26 mouse cellular contexts compared by ENCODE assay signal in genomic region chr17:73599923-73600322, GRCm38 (mm10).
A peak's percentile ranks its signal among the peaks of the same experiment; 100 is the strongest.
DNase-seq lines count a peak whose midpoint lies in the region; ATAC-seq and TF ChIP-seq lines count a peak whose summit lies in the region.
"Had no signal": no experiment of that assay in that cellular context is flagged by ENCODE, and none has a peak within 500 bp of the region (broad histone marks: within the 10 kb centered on the region; RNA-seq: fewer than 3 reads in every experiment).

No protein-coding gene starts in this region.

- 45% methylated on average over 6 of the region's 6 CpGs for WGBS in hindbrain, postnatal 0 days
- WGBS in hindbrain, embryonic 12.5 days: 62% methylated on average over 6 of the region's 6 CpGs
- 61% methylated on average over 6 of the region's 6 CpGs for WGBS in neural tube, embryonic 13.5 days

- no peak overlapping the region for H3K9ac ChIP-seq in hindbrain, postnatal 0 days (replicated peaks; ENCODE audit: low read length)
- H3K9ac ChIP-seq in hindbrain, embryonic 12.5 days: no peak overlapping the region
- no peak overlapping the region for H3K9ac ChIP-seq in neural tube, embryonic 13.5 days
- H3K9ac ChIP-seq: embryonic facial prominence, embryonic 15.5 days; forebrain, embryonic 12.5 days; forebrain, postnatal 0 days; heart, embryonic 12.5 days; liver, embryonic 14.5 days had no signal

- TF ChIP-seq CTCF in hindbrain, postnatal 0 days (IDR thresholded peaks at IDR 0.05; ENCODE audit: low read depth): no peak

- peak; percentile 73 for ATAC-seq in hindbrain, postnatal 0 days
- no peak for ATAC-seq in hindbrain, embryonic 12.5 days (ENCODE audit: low FRiP score)
- ATAC-seq in neural tube, embryonic 13.5 days (ENCODE audit: low read depth): no peak
- ATAC-seq: forebrain, postnatal 0 days; intestine, embryonic 16.5 days had no signal

- peaks cover 8% of the 10 kb centered on the region; the same call in 1 of the 2 replicates for H3K4me1 ChIP-seq in hindbrain, postnatal 0 days (ENCODE audit: insufficient read depth, low read length)
- 0 out of 2 replicates have a peak, but pooled peaks cover 4% of the 10 kb centered on the region for H3K4me1 ChIP-seq in hindbrain, embryonic 12.5 days
- H3K4me1 ChIP-seq in neural tube, embryonic 13.5 days (replicated peaks): peaks cover 21% of the 10 kb centered on the region
- H3K4me1 ChIP-seq: embryonic facial prominence, embryonic 15.5 days; forebrain, embryonic 12.5 days had no signal

- H3K36me3 ChIP-seq in hindbrain, postnatal 0 days (ENCODE audit: insufficient read depth, low read length): no peaks in the 10 kb centered on the region
- no peaks in the 10 kb centered on the region for H3K36me3 ChIP-seq in hindbrain, embryonic 12.5 days
- no peaks in the 10 kb centered on the region for H3K36me3 ChIP-seq in neural tube, embryonic 13.5 days
- H3K36me3 ChIP-seq: embryonic facial prominence, embryonic 15.5 days; forebrain, embryonic 12.5 days; G1E; heart, embryonic 12.5 days had no signal

- H3K27ac ChIP-seq in hindbrain, postnatal 0 days: no peak overlapping the region
- H3K27ac ChIP-seq in hindbrain, embryonic 12.5 days: no peak overlapping the region
- 0 out of 2 replicates have a peak overlapping the region, but pooled peaks have one; percentile 14 for H3K27ac ChIP-seq in neural tube, embryonic 13.5 days (replicated peaks)
- H3K27ac ChIP-seq: embryonic facial prominence, embryonic 15.5 days; forebrain, embryonic 12.5 days; heart, adult 2 months; liver, embryonic 14.5 days; macrophage had no signal

- H3K4me3 ChIP-seq in hindbrain, postnatal 0 days (ENCODE audit: low read length): no peak overlapping the region
- H3K4me3 ChIP-seq in hindbrain, embryonic 12.5 days: no peak overlapping the region
- no peak overlapping the region for H3K4me3 ChIP-seq in neural tube, embryonic 13.5 days
- H3K4me3 ChIP-seq: embryonic facial prominence, embryonic 15.5 days; forebrain, embryonic 12.5 days; heart, adult 2 months; heart, embryonic 12.5 days had no signal

- no peaks in the 10 kb centered on the region for H3K9me3 ChIP-seq in hindbrain, postnatal 0 days (ENCODE audit: low read length)
- H3K9me3 ChIP-seq in hindbrain, embryonic 12.5 days (replicated peaks): no peaks in the 10 kb centered on the region
- H3K9me3 ChIP-seq in neural tube, embryonic 13.5 days: no peaks in the 10 kb centered on the region
- H3K9me3 ChIP-seq: embryonic facial prominence, embryonic 15.5 days; forebrain, embryonic 12.5 days; heart, embryonic 12.5 days had no signal

- H3K4me2 ChIP-seq in hindbrain, postnatal 0 days (ENCODE audit: low read depth, low read length): no peak overlapping the region
- no peak overlapping the region for H3K4me2 ChIP-seq in hindbrain, embryonic 12.5 days (replicated peaks)
- no peak overlapping the region for H3K4me2 ChIP-seq in neural tube, embryonic 13.5 days
- H3K4me2 ChIP-seq: embryonic facial prominence, embryonic 15.5 days; forebrain, embryonic 12.5 days; heart, embryonic 12.5 days had no signal

- peak; percentile 18 to 30 for DNase-seq in cerebellum, postnatal 14 days
- no peak for DNase-seq in cerebellum, adult 11 months
- peak; percentile 74 for DNase-seq in hindbrain, postnatal 0 days (ENCODE audit: low spot score)
- no peak for DNase-seq in neural tube, embryonic 10.5 days (ENCODE audit: extremely low spot score, low spot score)
- DNase-seq in urinary bladder, postnatal 14 days (ENCODE audit: low spot score): no peak
- DNase-seq: adrenal gland, adult 8-10 months; cerebellum, adult 9-10 months; forebrain, postnatal 0 days; heart, adult 2 months; heart, postnatal 4 days; kidney, adult 9 months; kidney, postnatal 10 days; layer of hippocampus, postnatal 36 days; liver; lung, adult 2 months; lung, postnatal 10 days; thymus, adult 2 months had no signal

- H3K27me3 ChIP-seq in hindbrain, postnatal 0 days (ENCODE audit: insufficient read depth, low read length): no peaks in the 10 kb centered on the region
- H3K27me3 ChIP-seq in hindbrain, embryonic 12.5 days: no peaks in the 10 kb centered on the region
- no peaks in the 10 kb centered on the region for H3K27me3 ChIP-seq in neural tube, embryonic 13.5 days
- H3K27me3 ChIP-seq: embryonic facial prominence, embryonic 15.5 days; forebrain, embryonic 12.5 days; heart, embryonic 12.5 days had no signal

Comparison
In these comparisons a context has a peak if more than half of its experiments do, and no peak if none do; other contexts are left out.
1. DNase-seq: peak in cerebellum, postnatal 14 days (2 of 2) and hindbrain, postnatal 0 days (single experiment); none in cerebellum, adult 11 months (single experiment), neural tube, embryonic 10.5 days (single experiment) and urinary bladder, postnatal 14 days (single experiment).